Mouse (Mus musculus): Measurements from ENCODE around the gene Ctdspl.

Gene Ctdspl

DNA sequence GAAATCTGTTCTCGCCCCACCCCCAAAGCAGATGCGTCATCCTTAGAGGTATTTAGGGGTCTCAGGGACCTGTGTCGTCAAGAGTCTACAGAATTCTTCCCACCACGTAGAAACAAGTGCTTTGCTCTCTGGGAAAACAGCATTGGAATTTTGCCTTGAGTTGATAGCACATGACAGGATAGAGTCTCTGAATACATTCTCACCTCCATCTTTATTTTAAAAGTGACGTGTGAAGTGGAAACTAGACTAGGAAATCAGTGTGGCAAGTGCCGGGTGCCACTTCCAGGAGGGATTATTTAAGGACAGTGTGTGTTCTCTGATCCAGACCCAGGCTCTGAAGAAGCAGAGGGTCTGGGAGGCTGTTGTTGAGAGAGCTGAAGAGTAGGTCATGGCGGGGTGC, 64.2 kb downstream of the Ctdspl start:
- no peak for DNase-seq (ENCODE audit: low spot score)

DNA sequence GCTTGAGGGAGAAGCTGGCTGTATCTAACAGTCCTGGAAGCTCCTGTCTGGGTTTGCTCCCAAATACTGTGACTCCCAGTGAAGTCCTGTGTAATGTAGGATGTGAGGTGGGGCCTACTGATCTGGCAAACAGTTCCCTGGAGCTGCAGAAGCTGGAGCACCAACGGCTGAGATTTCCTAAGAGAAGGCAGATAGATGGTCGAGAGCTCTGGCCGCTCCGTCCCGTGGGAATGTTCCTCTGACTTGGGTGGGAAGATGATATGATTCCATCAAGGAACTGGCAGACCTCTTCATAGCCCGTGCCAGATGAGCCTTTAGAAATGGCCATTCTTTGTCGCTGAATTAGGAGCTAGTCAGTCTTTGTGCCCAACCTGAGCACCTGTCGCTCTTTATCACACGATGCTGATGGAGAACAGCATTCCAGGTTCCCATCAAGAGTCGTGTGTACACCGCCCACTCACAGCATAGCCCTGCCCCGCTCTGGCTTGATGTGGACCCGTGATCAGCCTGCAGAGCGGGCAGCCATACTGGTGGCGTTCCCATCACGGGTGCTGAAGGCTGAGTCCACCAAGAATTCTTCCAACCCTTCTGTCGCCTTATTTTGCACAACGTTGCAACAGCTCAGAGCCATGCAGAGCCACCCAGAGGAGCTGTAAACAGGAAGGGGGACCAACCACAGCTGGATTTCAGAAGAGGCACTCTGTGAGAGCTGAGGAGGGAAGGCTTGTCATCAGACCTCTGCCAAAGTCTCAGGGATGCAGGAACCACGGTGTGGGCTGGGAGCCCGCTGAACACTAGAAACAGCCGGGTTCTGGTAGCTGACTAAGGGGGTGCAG, 65.7 kb downstream of the Ctdspl start:
- no peak for DNase-seq (ENCODE audit: low spot score)

DNA sequence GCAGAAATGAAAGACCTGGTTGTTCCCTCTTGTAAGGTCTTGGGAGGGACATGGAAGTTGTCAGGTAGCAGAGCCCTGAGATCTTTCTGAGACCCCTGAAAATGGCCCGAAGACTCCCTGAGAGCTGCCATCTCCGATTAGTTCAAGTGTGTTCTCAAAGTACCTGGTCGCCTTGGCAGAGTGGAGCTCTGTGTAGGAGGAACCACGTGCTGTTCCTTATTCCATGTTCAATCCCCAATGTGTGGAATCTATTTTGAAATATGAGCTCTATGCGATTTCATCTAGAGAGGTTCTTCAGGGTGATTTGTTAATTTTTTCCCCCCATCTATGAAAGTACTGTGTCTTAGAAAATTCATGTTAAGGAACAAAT, 66.3 kb downstream of the Ctdspl start:
- no peak for DNase-seq (ENCODE audit: low spot score)

DNA sequence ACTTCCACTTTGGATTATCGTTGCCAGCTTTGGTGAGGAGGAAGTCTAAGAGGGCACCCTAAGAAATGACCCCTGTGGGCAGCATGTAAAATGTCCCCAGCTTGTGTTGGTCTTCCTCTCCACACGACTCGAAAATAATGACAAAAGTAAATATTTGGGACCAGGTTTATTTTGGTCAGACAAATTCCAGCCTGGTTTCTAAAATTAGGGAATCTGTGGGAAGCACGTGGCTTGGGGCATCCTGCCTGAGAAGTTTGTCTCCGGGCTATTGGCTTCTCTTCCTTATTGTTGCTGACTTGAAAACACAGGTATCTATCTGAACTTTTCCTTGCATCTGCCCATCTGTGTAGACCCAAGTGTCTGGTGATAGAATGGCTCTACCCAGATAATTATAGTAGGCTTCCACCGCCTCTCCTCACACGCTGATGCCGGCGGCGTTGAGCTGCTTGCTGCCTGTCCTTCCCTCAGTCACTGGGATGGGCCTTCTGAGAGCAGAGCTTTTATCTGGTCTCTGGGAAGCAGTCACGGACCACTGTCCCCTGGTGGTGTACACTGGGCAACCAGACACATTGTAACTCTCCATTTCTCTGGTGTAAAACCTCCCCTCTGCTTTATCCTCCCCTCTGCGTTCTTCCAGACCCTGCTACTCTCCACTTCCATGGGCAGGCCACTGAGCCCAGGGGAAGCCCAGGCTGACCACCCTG, 68.4 kb downstream of the Ctdspl start:
- DNase-seq (ENCODE audit: low spot score) = no peak

DNA sequence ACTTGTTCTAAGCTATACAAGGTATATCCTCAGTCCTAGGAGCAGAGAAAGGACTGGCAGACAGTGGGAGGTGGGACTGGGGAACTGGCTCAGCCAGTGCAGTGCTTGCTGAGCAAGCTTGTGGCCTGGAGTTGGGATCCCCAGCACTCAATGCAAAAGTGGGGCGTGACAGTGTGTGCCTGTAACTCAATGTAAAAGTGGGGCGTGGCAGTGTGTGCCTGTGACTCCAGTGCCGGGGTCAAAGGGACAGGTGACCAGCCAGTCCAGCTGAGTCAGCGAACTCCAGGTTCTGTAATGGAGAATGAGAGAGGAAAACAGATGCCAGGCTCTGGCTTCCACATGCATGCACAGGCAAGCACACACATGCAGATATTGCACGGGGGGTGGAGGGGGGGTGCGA, 69.3 kb downstream of the Ctdspl start:
- no peak for DNase-seq (ENCODE audit: low spot score)

DNA sequence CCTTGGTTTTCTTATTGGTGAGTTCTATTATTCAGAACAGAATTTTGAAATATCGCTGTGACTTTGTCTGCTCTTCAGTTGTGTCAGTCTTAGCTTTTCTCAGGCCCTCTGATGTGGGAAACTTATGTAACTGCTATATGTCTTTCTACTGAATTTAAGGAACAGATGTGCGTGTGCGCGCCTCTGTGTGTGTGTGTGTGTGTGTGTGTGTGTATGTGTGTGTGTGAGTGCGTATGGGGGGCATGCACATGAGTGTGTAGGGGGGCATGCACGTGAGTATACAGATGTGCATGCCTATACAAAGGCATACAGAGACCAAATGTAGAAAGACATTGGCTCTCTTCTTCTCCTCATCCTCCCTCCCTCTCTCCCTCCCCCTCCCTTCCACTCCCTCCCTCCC, 71.0 kb downstream of the Ctdspl start:
- no peak for DNase-seq (ENCODE audit: low spot score)

DNA sequence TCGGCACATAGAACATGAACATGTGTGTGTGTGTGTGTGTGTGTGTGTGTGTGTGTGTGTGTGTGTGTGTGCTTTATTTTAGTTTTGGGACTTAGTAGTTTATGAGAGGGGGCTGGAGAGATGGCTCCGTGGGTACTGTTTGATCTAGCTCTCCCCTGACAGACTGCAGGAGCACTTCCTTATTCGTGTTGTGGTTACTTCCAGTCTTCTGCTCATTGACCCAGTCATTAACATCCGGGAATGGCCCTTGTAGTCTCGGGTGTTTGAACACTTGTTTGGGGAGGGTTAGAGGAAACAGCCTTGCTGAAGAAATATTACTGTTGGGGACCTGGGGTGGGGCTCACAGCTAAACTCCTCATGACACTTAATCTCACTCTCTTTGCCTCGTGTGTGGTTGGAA, 73.9 kb downstream of the Ctdspl start:
- DNase-seq (ENCODE audit: low spot score) = no peak

DNA sequence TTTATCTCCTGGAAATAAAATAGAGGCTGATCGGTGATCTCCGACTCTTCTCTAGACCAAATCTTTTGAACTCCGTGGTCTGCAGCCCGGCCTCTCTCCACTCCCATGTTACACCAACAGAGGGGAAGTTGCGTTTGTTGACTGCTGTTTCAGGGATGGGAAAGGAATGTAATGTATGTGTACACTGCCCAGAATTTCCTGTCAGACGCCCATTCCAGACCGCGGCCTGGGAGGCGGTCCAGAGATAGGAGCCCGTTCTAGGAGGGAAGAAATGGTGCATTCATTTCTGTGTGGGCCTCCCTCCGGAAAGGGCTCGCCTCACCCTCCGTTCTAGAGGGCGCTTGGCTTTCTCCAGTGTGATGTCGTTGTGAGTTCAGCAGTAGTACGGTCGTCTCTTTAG, 76.0 kb downstream of the Ctdspl start:
- DNase-seq (ENCODE audit: low spot score) = no peak

DNA sequence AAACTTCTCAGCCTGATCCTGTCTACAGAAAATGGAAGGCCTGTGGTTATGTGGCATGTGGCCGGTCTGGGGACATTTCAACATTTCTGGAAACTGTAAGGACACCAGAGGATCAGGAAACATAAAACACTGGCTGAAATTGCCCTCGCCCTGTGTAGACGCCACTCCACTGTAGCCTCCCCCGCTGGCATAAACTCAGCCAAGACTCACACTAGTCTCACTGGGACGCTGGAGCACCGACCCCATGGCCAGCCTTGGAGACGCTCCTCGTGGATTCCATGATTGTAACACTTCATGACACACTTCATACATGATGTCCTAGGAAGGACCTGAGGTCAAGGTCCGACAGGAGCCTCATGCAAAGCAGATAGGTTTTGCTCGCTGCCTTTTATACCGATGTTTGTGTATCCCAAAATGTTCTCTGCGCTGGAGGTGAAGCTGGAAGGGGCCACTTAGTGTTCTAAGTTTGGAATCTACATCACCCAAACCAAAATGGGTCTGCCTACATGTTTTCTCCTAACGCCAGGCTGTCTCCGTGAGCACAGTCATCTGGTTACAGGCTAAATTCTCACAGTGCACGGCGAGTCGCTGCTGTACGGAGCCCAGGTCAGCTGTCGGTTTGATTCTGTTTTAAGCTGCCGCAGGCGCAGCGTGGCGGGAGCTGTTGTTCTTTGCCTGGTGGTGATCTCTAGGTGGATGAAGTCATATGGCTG, 77.9 kb downstream of the Ctdspl start:
- DNase-seq (ENCODE audit: low spot score) = no peak

DNA sequence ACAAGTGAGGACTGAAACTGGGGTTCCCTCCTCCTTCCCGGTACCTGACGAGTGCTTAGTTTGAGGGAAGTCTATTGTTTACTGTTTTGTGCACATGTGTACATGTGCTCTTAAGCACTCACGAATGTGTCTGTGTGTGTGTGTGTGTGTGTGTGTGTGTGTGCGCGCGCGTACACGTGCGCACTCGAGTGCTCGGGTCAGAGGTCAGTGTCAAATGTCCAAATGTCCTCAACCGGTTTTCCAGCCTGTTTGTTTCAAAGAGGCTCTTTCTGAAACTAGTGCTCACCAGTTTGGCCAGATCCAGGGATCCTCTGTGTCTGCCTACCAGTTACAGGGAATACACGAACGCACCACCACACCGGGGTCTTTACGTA, 78.4 kb downstream of the Ctdspl start:
- DNase-seq (ENCODE audit: low spot score) = no peak

DNA sequence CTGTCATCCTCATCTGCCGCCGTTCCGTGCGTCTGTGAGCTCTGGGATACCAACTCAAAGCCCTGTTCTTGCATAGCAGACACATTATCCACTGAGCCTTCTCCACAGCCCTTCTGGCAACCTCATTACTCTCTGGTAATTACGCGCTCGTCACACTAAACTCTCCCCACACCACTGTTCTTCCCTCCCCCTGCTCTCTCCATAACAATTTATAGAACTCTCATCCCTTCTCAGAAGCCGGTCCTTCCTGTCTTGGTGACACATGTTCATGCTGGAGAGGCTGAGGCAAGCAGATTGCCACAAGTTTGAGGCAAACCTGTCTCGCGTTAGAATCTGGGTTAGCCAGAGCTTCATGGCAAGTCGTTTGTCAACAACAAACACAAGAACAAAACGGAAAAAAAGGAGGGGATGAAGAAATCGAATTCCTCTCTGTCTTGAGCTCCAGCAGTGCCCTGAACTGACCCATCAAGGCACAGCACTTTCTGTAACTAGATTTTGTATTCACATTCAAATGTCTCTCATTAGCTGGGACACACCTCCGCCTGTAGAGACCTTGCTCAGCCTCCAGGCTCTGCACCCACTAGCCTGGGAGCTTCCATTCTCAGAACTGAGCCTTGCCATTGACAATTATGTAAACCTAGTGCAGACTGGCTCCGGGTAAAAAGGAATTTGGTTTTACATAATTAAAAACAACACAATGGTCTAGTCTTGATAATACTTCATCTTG, 79.2 kb downstream of the Ctdspl start:
- no peak for DNase-seq (ENCODE audit: low spot score)

DNA sequence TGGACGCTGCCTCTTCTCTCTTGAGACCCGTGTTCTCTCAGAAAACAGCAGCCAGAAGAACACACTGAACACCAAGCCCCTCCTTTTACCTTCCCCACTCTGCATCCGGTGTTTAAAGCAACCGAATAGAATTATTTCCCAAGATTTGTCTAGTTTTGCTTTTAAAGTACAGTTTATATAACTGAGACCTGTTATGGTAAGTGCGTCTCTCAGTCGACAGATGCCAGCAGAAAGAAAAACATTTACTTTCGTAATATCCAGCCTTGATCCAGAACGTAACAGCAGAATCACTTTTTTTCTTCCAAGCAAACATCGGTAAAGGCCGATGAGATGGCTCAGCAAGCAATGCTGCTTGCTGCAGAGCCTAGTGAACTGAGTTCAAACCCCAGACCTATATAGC, 81.0 kb downstream of the Ctdspl start:
- no peak for DNase-seq (ENCODE audit: low spot score)

DNA sequence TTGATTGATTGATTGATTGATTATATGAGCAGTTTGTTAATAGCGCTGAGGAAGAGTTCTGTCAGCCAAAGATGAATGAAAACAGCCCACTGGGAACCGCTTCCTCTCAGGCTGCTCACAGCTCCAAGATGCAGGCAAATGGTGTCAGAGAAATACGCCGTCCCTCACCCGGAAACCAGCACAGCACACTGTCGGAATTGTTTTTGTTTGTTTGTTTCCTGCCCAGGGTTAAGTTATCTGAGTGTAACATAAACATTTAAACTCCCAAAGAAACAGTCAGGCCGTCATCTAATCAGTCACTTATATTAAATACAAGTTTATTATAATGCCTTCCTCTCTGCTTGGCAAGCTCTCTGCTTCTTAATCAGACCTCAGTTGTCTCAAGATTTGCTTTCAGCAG, 82.6 kb downstream of the Ctdspl start:
- DNase-seq (ENCODE audit: low spot score) = no peak

DNA sequence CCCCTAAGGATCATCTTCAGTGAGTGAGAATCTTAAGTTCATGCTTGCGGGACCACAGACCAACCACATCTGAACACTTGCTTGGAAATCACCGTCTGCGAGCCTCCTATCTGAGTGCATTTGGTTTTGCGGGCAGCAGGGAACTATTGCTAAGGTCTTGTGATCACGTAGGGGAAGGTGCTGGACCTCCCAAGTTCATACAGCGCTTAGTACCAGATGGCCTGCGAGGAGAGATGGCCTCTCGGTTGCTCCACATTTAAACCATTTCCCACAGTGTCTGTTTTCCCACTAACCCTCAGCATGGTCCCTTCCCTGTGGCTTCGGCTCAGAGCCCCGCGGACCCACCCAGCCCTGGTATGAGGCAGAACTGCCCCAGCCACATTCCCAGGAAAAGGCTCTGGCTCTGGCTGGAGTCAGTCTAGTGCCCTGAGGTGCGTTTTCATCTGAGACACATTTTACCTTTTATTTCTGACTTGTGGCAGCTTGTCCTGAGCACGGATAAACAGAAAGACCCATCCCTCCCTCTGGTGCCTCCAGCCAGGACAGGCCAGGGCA, 84.0 kb downstream of the Ctdspl start:
- no peak for DNase-seq (ENCODE audit: low spot score)

DNA sequence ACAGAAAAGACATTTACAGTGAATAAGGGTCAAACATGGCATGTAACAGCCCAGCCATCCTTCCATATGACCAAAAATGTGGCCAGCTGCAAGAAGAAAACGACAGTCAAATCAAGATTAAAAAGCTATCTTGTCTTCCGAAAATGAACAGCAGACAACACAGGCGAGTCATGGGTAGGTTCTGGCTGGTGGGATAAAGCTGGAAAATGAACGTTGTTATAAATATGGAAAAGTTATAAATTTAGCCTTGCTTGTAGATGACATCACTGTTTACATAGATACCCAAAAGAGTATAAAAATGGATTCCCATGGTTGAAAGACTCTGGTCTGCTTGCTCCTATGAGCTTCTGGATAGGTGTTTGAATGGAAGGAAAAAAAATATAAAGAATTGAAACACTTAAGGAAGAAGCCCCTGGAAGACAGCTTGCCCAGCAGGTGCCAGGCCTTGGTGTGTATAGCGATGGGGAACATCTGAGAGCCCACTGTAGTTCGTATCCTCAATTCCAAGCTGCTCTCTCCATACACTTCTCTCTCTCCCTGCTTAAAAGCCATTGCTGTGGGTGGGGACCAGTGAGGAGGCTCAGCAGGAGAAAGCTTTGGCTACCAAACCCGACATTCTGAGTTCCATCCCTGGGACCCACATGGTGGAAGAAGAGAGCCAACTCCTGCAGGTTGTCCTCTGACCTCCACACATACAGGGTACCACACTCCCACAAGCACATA, 90.7 kb downstream of the Ctdspl start:
- DNase-seq (ENCODE audit: low spot score) = no peak

DNA sequence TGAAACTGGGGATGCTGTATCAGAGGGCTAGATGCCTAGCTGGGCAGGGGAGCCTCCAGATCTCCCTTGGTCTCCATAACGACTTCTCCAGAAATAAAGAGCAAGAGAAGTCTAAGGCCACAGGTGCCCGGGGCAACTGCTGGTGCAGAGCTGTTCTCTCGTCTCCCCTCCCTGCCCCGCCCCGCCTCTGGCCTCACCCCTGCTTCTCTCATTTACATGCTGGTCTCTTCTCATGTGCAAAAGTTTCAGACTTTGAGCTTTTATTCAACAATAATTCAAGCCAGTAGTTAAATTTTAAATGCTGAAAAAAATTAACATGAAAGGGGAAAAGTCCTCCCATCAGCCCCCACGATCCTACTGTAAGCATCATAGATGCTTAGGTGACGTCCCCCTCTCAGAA, 95.5 kb downstream of the Ctdspl start:
- no peak for DNase-seq (ENCODE audit: low spot score)

DNA sequence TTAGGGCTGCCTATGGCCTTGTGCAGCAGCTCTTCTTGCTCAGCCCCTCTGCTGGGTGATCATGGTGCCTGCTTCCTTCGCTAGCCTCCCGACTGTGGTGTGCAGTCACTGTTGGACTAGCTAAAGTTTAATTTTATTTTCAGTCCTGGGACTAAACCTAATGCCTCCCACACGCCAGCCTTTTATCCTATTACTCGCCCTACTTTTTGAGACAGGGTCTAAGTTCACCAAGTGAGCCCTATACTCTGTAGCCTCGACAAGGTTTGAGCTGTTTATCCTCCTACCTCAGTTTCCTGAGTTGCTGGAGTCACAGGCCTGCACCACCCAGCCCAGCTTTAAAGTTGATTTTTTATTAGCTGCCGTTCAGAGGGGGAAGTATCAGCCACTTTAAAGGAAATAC, 99.0 kb downstream of the Ctdspl start:
- DNase-seq (ENCODE audit: low spot score) = no peak

DNA sequence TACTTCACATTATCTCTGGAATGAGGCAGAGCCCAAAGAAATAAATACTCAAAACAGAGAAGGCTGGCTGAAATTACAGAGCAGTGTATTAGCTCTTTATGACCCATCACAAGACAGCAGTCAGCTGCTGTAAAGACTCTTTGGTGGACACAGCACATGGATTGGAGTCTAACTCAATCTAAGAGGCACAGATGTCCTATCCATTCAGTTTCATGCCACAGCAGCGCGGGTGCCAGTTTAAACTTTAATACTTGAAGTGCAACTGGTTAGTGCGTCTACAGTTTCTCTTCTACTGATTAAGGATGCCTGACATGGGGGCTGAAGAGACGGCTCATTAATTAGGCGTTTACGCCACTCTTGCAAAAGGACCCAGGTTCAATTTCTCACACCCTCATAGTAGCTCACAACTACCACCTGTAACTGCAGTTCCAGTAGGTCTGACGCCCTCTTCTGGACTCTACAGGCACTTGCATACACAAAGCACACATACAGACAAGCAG, 99.6 kb downstream of the Ctdspl start:
- no peak for DNase-seq (ENCODE audit: low spot score)

DNA sequence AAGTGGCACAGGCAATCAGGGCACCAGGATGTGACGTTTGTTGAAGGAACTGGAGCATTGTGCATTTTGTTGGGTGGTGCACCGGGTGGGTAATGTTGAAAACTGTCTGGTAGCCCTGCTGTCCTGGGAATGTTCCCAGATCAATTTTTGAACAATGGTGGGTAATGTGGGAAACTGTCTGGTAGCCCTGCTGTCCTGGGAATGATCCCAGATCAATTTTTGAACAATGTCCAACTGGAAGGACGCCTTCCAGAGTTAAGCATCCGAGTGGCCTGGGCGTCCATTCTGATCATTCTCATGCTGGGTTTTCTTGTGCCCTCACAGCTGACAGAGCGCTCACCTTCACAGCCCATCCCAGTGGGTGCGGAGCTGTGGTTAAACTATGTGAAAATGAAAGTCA, 101.1 kb downstream of the Ctdspl start:
- no peak for DNase-seq (ENCODE audit: low spot score)

DNA sequence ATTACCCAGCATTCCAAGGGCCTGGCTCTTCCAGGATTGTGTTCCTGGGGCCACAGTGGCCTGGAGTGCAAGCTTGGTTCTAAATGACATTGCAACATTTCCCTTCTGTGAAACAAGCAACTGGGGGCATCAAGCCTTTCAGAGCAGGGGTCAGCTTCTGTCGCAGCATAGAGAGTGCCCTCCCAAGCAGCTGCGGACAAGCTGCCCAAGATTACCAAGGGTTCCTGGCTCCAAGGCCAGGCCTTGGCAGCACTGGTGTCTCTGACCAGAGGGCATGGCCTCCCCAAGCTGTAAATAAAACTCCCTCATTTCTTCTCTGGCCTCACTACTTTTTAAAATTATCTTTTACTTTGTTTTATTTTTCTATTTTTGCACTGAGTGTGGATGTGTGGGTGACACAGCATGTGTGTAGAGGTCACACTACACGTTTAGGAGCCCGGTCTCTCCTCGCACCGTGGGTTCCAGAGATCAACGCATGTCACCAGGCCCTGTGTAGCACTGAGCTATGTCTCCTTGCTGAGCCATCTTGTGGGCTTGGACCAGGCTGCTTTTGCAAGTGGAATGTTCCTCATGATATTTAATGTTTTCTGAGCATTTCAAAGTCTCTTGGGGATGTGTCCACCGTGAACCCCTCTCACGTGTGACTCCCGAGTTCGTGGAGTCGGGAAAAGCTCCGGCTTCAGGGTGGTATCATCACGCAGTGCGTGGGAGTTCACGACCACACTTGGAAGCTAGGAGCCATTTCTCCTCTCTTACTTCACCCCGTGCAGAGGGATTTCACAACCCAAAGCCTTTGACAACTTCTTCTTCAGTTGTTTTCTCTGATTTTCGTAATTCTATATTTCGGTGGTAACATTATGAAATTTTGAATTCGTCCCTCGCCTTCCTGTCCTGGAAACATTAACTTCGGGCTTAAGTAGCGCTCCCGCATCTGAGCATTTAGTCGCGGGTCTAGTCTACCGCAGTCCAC, 102.3 kb downstream of the Ctdspl start:
- DNase-seq (ENCODE audit: low spot score) = no peak
